Mouse (Mus musculus) pancreas, adult 10 weeks (tissue): ENCODE results near the gene Mrto4. TPM values are rescaled to one million over a fixed set of nuclear protein-coding genes. Genes with fewer than 3 reads are reported as not detected.

ENCODE experiments used
- polyA plus RNA-seq: library from polyadenylated mRNA; stranded (reverse); fragments of 350-450 nt; fragmentation: Illumina TruSeq; extraction: RNeasy Lipid Tissue Mini Kit (QIAGEN cat#74804); gene quantifications from one replicate; pipeline ENCODE4 v1.2.3, GENCODE M21; 2015; ENCODE audit warnings: low read depth, low replicate concordance; ENCODE audit not compliant: insufficient read depth

The Mrto4 gene
- 12.8 TPM for polyA plus RNA-seq

GRCm38 (mm10) chr4:139351931-139352711 lies at the start of gene Mrto4, which contains the start of the genes Emc1 and Ubr4:
Gene Mrto4, minus strand, starts transcription at chr4:139352576.
Gene Emc1, plus strand, starts transcription at chr4:139352587.
Gene Ubr4, plus strand, starts transcription at chr4:139352609.

DNA sequence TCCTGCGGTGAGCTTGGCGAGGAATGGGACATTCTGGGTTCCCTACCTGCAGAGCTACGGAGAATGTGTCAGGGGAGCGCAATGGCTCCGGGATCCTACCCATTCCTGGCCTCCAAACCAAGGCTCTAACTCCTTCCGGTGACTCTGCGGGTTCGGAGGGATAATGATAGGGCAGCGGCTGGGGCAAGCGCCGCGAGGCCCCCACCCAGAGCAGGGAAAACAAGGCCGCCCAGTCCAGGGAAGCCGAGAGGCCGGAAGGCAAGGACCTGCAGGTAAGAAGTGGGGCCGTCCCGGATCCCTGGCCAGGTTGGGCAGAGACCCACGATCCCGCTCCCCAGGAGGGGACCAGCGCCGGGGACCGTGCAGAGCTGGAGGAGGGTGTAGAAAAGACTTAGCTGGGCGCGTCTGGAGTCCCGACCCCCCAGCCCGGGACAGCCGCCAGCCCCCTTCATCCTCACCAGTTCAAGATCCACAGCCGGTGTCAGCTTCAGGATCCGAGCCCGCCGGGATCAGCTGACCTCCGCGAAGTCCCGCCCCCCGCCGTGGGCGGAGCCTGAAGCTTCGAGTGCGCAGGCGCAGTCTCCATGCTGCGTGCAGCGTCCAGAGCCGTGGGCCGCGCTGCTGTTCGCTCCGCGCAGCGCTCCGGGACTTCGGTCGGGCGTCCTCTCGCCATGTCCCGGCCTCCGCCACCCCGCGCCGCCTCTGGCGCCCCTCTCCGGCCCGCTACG lies 42.0 kb downstream of the Mrto4 start, which contains the start of the genes Pqlc2 and Akr7a5:
Gene Pqlc2 (minus strand): TSS at position 538 of the 728 bp plus-strand sequence.
Gene Akr7a5 (plus strand): TSS at position 574 of the 728 bp plus-strand sequence.

Other genes with a start within 250 kb of the Mrto4 start
- 36.8 TPM for gene Minos1, start 221.5 kb downstream of the Mrto4 start, polyA plus RNA-seq
- gene Capzb, start 159.7 kb downstream of the Mrto4 start, polyA plus RNA-seq: 34.9 TPM
- 3.1 TPM for gene Pqlc2, start 41.9 kb downstream of the Mrto4 start, polyA plus RNA-seq
- 11.4 TPM for gene Akr7a5, start 41.8 kb downstream of the Mrto4 start, polyA plus RNA-seq
- 3.4 TPM for gene Emc1, start within 50 bp of the Mrto4 start, polyA plus RNA-seq
- gene Ubr4, start within 50 bp of the Mrto4 start, polyA plus RNA-seq: 42.3 TPM
- gene Iffo2, start 178.0 kb upstream of the Mrto4 start, polyA plus RNA-seq: 4.2 TPM